Comparison of ENCODE assay signal across 9 mouse cellular contexts in genomic region chr3:101161941-101162531, GRCm38 (mm10). TPM values are rescaled to one million over a fixed set of nuclear protein-coding genes. Genes with fewer than 3 reads are reported as not detected.
DNase-seq lines count a peak whose midpoint lies in the region; ATAC-seq lines count a peak whose summit lies in the region.
"Had no signal": no experiment of that assay in that cellular context is flagged by ENCODE, and none has a peak within 500 bp of the region (broad histone marks: within the 10 kb centered on the region; RNA-seq: fewer than 3 reads in every experiment).

No protein-coding gene starts in this region.

- H3K36me3 ChIP-seq in embryonic facial prominence, embryonic 12.5 days, result no peaks in the 10 kb centered on the region
- H3K36me3 ChIP-seq in midbrain, embryonic 16.5 days (ENCODE audit: control insufficient read depth, insufficient read depth, low read length), result no peaks in the 10 kb centered on the region

- ATAC-seq in embryonic facial prominence, embryonic 12.5 days (ENCODE audit: insufficient number of reproducible peaks, insufficient read depth, low FRiP score, low TSS enrichment), result peak; percentile 57; the same call in 1 of the 2 replicates
- ATAC-seq in midbrain, embryonic 16.5 days, result peak; percentile 47
- ATAC-seq: Patski had no signal

- no peaks in the 10 kb centered on the region for H3K9me3 ChIP-seq in embryonic facial prominence, embryonic 12.5 days
- no peaks in the 10 kb centered on the region for H3K9me3 ChIP-seq in midbrain, embryonic 16.5 days (replicated peaks; ENCODE audit: control insufficient read depth, low read length, poor library complexity, severe bottlenecking)

- peak overlapping the region; percentile 23 for H3K4me2 ChIP-seq in embryonic facial prominence, embryonic 12.5 days (replicated peaks)
- H3K4me2 ChIP-seq in midbrain, embryonic 16.5 days (ENCODE audit: low read length), result peak overlapping the region; percentile 21

- peak; percentile 12 for DNase-seq in right cerebral cortex, postnatal 14 days
- no peak for DNase-seq in right cerebral cortex, postnatal 36 days (ENCODE audit: low spot score in 2 of 2)
- peak; percentile 57 to 75 for DNase-seq in heart, adult 9 months (ENCODE audit: low spot score in 2 of 2)
- peak; percentile 6 for DNase-seq in kidney, adult 9 months
- DNase-seq in thymus, postnatal 0 days (ENCODE audit: low spot score), result no peak
- no peak for DNase-seq in urinary bladder, postnatal 14 days (ENCODE audit: low spot score)

- no peak overlapping the region for H3K9ac ChIP-seq in embryonic facial prominence, embryonic 12.5 days
- H3K9ac ChIP-seq in midbrain, embryonic 16.5 days (ENCODE audit: low read depth, low read length), result 0 out of 2 replicates have a peak overlapping the region, but pooled peaks have one; percentile 7

- H3K4me1 ChIP-seq in embryonic facial prominence, embryonic 12.5 days, result peaks cover 39% of the 10 kb centered on the region
- peaks cover 17% of the 10 kb centered on the region for H3K4me1 ChIP-seq in midbrain, embryonic 16.5 days (ENCODE audit: control insufficient read depth, insufficient read depth, low read length)

- H3K4me3 ChIP-seq in embryonic facial prominence, embryonic 12.5 days, result no peak overlapping the region
- H3K4me3 ChIP-seq in midbrain, embryonic 16.5 days (ENCODE audit: low read depth, low read length), result no peak overlapping the region

- H3K27ac ChIP-seq in embryonic facial prominence, embryonic 12.5 days, result peak overlapping the region; percentile 79
- peak overlapping the region; percentile 58; the same call in 1 of the 2 replicates for H3K27ac ChIP-seq in midbrain, embryonic 16.5 days (ENCODE audit: low read length)

- no peaks in the 10 kb centered on the region for H3K27me3 ChIP-seq in embryonic facial prominence, embryonic 12.5 days
- no peaks in the 10 kb centered on the region; the same call in 1 of the 2 replicates for H3K27me3 ChIP-seq in midbrain, embryonic 16.5 days (ENCODE audit: control insufficient read depth, insufficient read depth, low read depth, low read length)
- H3K27me3 ChIP-seq: Patski had no signal

- WGBS in embryonic facial prominence, embryonic 12.5 days, result 15% methylated on average over 14 of the region's 14 CpGs
- WGBS in midbrain, embryonic 16.5 days, result 42% methylated on average over 14 of the region's 14 CpGs

RNA-seq across cellular contexts. Expression of gene Ptgfrn, which starts 52.0 kb away (rescaled TPM):
- 5.4 and 6.3 TPM in 2 replicates for polyA plus RNA-seq in embryonic facial prominence, embryonic 12.5 days (2016; fragmentation: Nextera tagmentation; extraction: Ambion mirVana)
- polyA plus RNA-seq in midbrain, embryonic 16.5 days (2015; fragmentation: Nextera tagmentation; extraction: Ambion mirVana), result 2.6 and 2.9 TPM in 2 replicates
- 1.1 and 1.7 TPM in 2 replicates for polyA plus RNA-seq in thymus, postnatal 0 days (2015; fragmentation: Nextera tagmentation; extraction: Ambion mirVana)

Comparison
In these comparisons a context has a peak if more than half of its experiments do, and no peak if none do; other contexts are left out.
1. DNase-seq: peak in right cerebral cortex, postnatal 14 days (single experiment), heart, adult 9 months (2 of 2) and kidney, adult 9 months (single experiment); none in right cerebral cortex, postnatal 36 days (0 of 2), thymus, postnatal 0 days (single experiment) and urinary bladder, postnatal 14 days (single experiment).